Mouse (Mus musculus) ES-E14 (cell line): ENCODE results near the gene Cracr2a.

Experiments
- CHD2 ChIP-seq: IDR thresholded peaks from 2 replicates; pipeline ENCODE4 v1.6.1; 2014; ENCODE audit warnings: mild to moderate bottlenecking, low read depth, low read length, inconsistent platforms
- HCFC1 ChIP-seq: IDR thresholded peaks from 2 replicates; pipeline ENCODE4 v1.6.1; 2012; ENCODE audit warnings: low read length, inconsistent platforms, borderline replicate concordance; ENCODE audit not compliant: insufficient read depth
- ZNF384 ChIP-seq: IDR thresholded peaks from 2 replicates; pipeline ENCODE4 v1.6.1; 2012; ENCODE audit warnings: low read depth, low read length, inconsistent platforms

GRCm38 (mm10) chr6:127537035-127537434, 24.1 kb upstream of the Cracr2a start:
- no peak for TF ChIP-seq CHD2
- TF ChIP-seq ZNF384 = no peak
- TF ChIP-seq HCFC1 = no peak
